Mouse (Mus musculus) liver, embryonic 14.5 days (tissue): ENCODE data around the gene Gm3604.
"Not testable (repeated sequence)": the region's sequence is repeated elsewhere in the genome, so short reads cannot be mapped to it uniquely, and the experiment has no call there.

ENCODE experiments used
- CTCF ChIP-seq: IDR thresholded peaks from 2 replicates; pipeline ENCODE4 v1.5.1; 2016; ENCODE audit warnings: antibody characterized with exemption, low read depth, control low read depth
- EP300 ChIP-seq: IDR thresholded peaks from 2 replicates; pipeline ENCODE4 v1.6.1; 2016; ENCODE audit warnings: antibody characterized with exemption, low read depth

- TF ChIP-seq CTCF, EP300: not testable (repeated sequence)
These were observed 7.2 kb upstream of the Gm3604 start for GRCm38 (mm10) chr13:62390076-62390620.
